Mouse (Mus musculus): ENCODE data around the gene Adcy9.

- TF ChIP-seq CTCF (conservative IDR thresholded peaks at IDR 0.05; ENCODE audit: low read length) = no peak
- no peak for TF ChIP-seq POU5F1 (IDR thresholded peaks at IDR 0.05; ENCODE audit: borderline replicate concordance, low read length)
Measured at GRCm38 (mm10) chr16:4267453-4267852, 152.8 kb downstream of the Adcy9 start.

Data from E14TG2a.4 (cell line).